In genomic region chr5:110094847-110095213, GRCm38 (mm10) we compare ENCODE assay signal across 8 mouse cellular contexts. TPM values are rescaled to one million over a fixed set of nuclear protein-coding genes. Genes with fewer than 3 reads are reported as not detected.
DNase-seq lines count a peak whose midpoint lies in the region; ATAC-seq and TF ChIP-seq lines count a peak whose summit lies in the region.

No protein-coding gene starts in this region.

- no peaks in the 10 kb centered on the region for H3K36me3 ChIP-seq in embryonic facial prominence, embryonic 11.5 days (replicated peaks; ENCODE audit: control insufficient read depth, insufficient read depth, low read depth, low read length)
- H3K36me3 ChIP-seq in intestine, embryonic 16.5 days (ENCODE audit: control insufficient read depth, insufficient read depth, low read length) = no peaks in the 10 kb centered on the region
- no peaks in the 10 kb centered on the region for H3K36me3 ChIP-seq in myocyte (ENCODE audit: control insufficient read depth, insufficient read depth)

- no peaks in the 10 kb centered on the region for H3K9me3 ChIP-seq in embryonic facial prominence, embryonic 11.5 days (replicated peaks; ENCODE audit: control insufficient read depth, low read length)
- no peaks in the 10 kb centered on the region for H3K9me3 ChIP-seq in intestine, embryonic 16.5 days (ENCODE audit: control insufficient read depth, low read length)

- no peak for ATAC-seq in embryonic facial prominence, embryonic 11.5 days (replicated peaks; ENCODE audit: insufficient number of reproducible peaks, low FRiP score, low TSS enrichment, low read depth)
- ATAC-seq in intestine, embryonic 16.5 days = peak; percentile 41

- no peak overlapping the region for H3K27ac ChIP-seq in embryonic facial prominence, embryonic 11.5 days (replicated peaks; ENCODE audit: low read depth, low read length)
- peak overlapping the region; percentile 75 for H3K27ac ChIP-seq in intestine, embryonic 16.5 days (ENCODE audit: low read length)

- no peaks in the 10 kb centered on the region; the same call in 1 of the 2 replicates for H3K4me1 ChIP-seq in embryonic facial prominence, embryonic 11.5 days (ENCODE audit: control insufficient read depth, insufficient read depth, low read length)
- H3K4me1 ChIP-seq in intestine, embryonic 16.5 days (ENCODE audit: control insufficient read depth, insufficient read depth, low read length) = no peaks in the 10 kb centered on the region

- peak overlapping the region; percentile 45 for H3K4me3 ChIP-seq in embryonic facial prominence, embryonic 11.5 days (ENCODE audit: low read depth, low read length)
- peak overlapping the region; percentile 62 for H3K4me3 ChIP-seq in intestine, embryonic 16.5 days (ENCODE audit: low read length)
- peak overlapping the region; percentile 31 for H3K4me3 ChIP-seq in myocyte

- H3K4me2 ChIP-seq in embryonic facial prominence, embryonic 11.5 days (ENCODE audit: low read depth, low read length) = peak overlapping the region; percentile 56
- H3K4me2 ChIP-seq in intestine, embryonic 16.5 days (ENCODE audit: low read depth, low read length) = peak overlapping the region; percentile 92
- H3K4me2 ChIP-seq in myocyte (ENCODE audit: low read depth) = peak overlapping the region; percentile 97

- no peaks in the 10 kb centered on the region for H3K79me2 ChIP-seq in myocyte (ENCODE audit: control insufficient read depth, insufficient read depth)

- H3K27me3 ChIP-seq in embryonic facial prominence, embryonic 11.5 days (ENCODE audit: control insufficient read depth, insufficient read depth, low read length) = no peaks in the 10 kb centered on the region
- no peaks in the 10 kb centered on the region for H3K27me3 ChIP-seq in intestine, embryonic 16.5 days (replicated peaks; ENCODE audit: control insufficient read depth, insufficient read depth, low read length)
- H3K27me3 ChIP-seq in myocyte (ENCODE audit: control insufficient read depth, insufficient read depth, insufficient read length) = no peaks in the 10 kb centered on the region

- DNase-seq in kidney, postnatal 25 days = peak; percentile 40 to 53
- DNase-seq in kidney, postnatal 10 days = no peak
- no peak for DNase-seq in embryonic facial prominence, embryonic 11.5 days (ENCODE audit: low spot score)
- no peak for DNase-seq in adrenal gland, adult 8-10 months
- no peak for DNase-seq in cerebellum, postnatal 25 days
- DNase-seq in right cerebral cortex, postnatal 14 days = no peak

- no peak for TF ChIP-seq POLR2A in myocyte (IDR thresholded peaks at IDR 0.05; ENCODE audit: insufficient read length, low read depth)

- peak overlapping the region; percentile 61 for H3K9ac ChIP-seq in embryonic facial prominence, embryonic 11.5 days (replicated peaks; ENCODE audit: low read length)
- peak overlapping the region; percentile 67 for H3K9ac ChIP-seq in intestine, embryonic 16.5 days (ENCODE audit: low read depth, low read length)

- no peak overlapping the region for H3ac ChIP-seq in myocyte (ENCODE audit: control insufficient read depth, insufficient read length)

- WGBS in embryonic facial prominence, embryonic 11.5 days = 6% methylated on average over 4 of the region's 4 CpGs
- 7% methylated on average over 4 of the region's 4 CpGs for WGBS in intestine, embryonic 16.5 days

TF ChIP-seq in myocyte, 11 proteins besides CTCF, POLR2A, EP300 and RAD21:
- TF ChIP-seq TCF3 (IDR thresholded peaks at IDR 0.05; ENCODE audit: insufficient read length, low read depth) = no peak
- no peak for TF ChIP-seq MAX (IDR thresholded peaks at IDR 0.05; ENCODE audit: low read depth)
- no peak for TF ChIP-seq CEBPB (IDR thresholded peaks at IDR 0.05; ENCODE audit: insufficient read depth, poor library complexity, severe bottlenecking)
- TF ChIP-seq TCF12 (IDR thresholded peaks at IDR 0.05; ENCODE audit: insufficient read depth, poor library complexity, severe bottlenecking) = no peak
- no peak for TF ChIP-seq USF1 (IDR thresholded peaks at IDR 0.05; ENCODE audit: low read depth)
- TF ChIP-seq MYOD1 (IDR thresholded peaks at IDR 0.05; ENCODE audit: control insufficient read depth in 1 of 3, insufficient read length in 2 of 3, low read depth in 2 of 3) = peak in 1 of 3 experiments; percentile 12
- TF ChIP-seq E2F4 (IDR thresholded peaks at IDR 0.05; ENCODE audit: insufficient read depth) = no peak
- TF ChIP-seq REST (IDR thresholded peaks at IDR 0.05; ENCODE audit: insufficient read depth, insufficient read length) = no peak
- no peak for TF ChIP-seq POLR2AphosphoS2 (IDR thresholded peaks at IDR 0.05; ENCODE audit: insufficient read length, low read depth)

RNA-seq across cellular contexts. Expression of gene Gm35315, which starts 0.6 kb away (rescaled TPM):
- polyA plus RNA-seq in embryonic facial prominence, embryonic 11.5 days (2014; fragmentation: Nextera tagmentation; extraction: Ambion mirVana) = 1.3 and 1.5 TPM in 2 replicates
- 1.5 and 2.1 TPM in 2 replicates for polyA plus RNA-seq in intestine, embryonic 16.5 days (2015; fragmentation: Nextera tagmentation; extraction: Ambion mirVana)
- 0.11 TPM for polyA plus RNA-seq in myocyte (2012; fragmentation: generic; extraction: Trizol)
- 1 to 10 TPM in 2 of 4 experiments, under 1 TPM in 2; 0.52 to 2.7 (median 1.6) TPM for total RNA-seq in adrenal gland, adult 8-10 months (2022)

RNA-seq across cellular contexts. Expression of gene Plcxd1, which starts 4.9 kb away (rescaled TPM):
- 0.27 and 0.39 TPM in 2 replicates for polyA plus RNA-seq in embryonic facial prominence, embryonic 11.5 days (2014; fragmentation: Nextera tagmentation; extraction: Ambion mirVana)
- polyA plus RNA-seq in intestine, embryonic 16.5 days (2015; fragmentation: Nextera tagmentation; extraction: Ambion mirVana) = 0.80 and 0.84 TPM in 2 replicates
- polyA plus RNA-seq in myocyte (2012; fragmentation: generic; extraction: Trizol) = 0.68 TPM
- under 1 TPM in 3 of 4 experiments, not detected in 1; 0.10 to 0.83 (median 0.22) TPM for total RNA-seq in adrenal gland, adult 8-10 months (2022)

RNA-seq across cellular contexts. Expression of gene Gtpbp6, which starts 13.2 kb away (rescaled TPM):
- polyA plus RNA-seq in embryonic facial prominence, embryonic 11.5 days (2014; fragmentation: Nextera tagmentation; extraction: Ambion mirVana) = 20.9 and 24.8 TPM in 2 replicates
- 28.3 and 29.6 TPM in 2 replicates for polyA plus RNA-seq in intestine, embryonic 16.5 days (2015; fragmentation: Nextera tagmentation; extraction: Ambion mirVana)
- polyA plus RNA-seq in myocyte (2012; fragmentation: generic; extraction: Trizol) = 60.5 TPM
- total RNA-seq in adrenal gland, adult 8-10 months (2022) = 10 to 100 TPM; 58.4 to 73.9 (median 65.9) TPM

RNA-seq across cellular contexts. Expression of gene Zfp605, which starts 15.1 kb away (rescaled TPM):
- 4.5 and 4.8 TPM in 2 replicates for polyA plus RNA-seq in embryonic facial prominence, embryonic 11.5 days (2014; fragmentation: Nextera tagmentation; extraction: Ambion mirVana)
- polyA plus RNA-seq in intestine, embryonic 16.5 days (2015; fragmentation: Nextera tagmentation; extraction: Ambion mirVana) = 2.3 and 2.7 TPM in 2 replicates
- 2.1 TPM for polyA plus RNA-seq in myocyte (2012; fragmentation: generic; extraction: Trizol)
- 1 to 10 TPM; 5.7 to 9.0 (median 7.7) TPM for total RNA-seq in adrenal gland, adult 8-10 months (2022)

RNA-seq across cellular contexts. Expression of gene Gm17655, which starts 22.5 kb away (rescaled TPM):
- 4.5 and 7.1 TPM in 2 replicates for polyA plus RNA-seq in embryonic facial prominence, embryonic 11.5 days (2014; fragmentation: Nextera tagmentation; extraction: Ambion mirVana)
- 3.2 and 3.7 TPM in 2 replicates for polyA plus RNA-seq in intestine, embryonic 16.5 days (2015; fragmentation: Nextera tagmentation; extraction: Ambion mirVana)
- 0.13 TPM for polyA plus RNA-seq in myocyte (2012; fragmentation: generic; extraction: Trizol)
- 10 to 100 TPM in 1 of 4 experiments, 1 to 10 TPM in 3; 6.7 to 19.1 (median 8.3) TPM for total RNA-seq in adrenal gland, adult 8-10 months (2022)

Comparison
In these comparisons a context has a peak if more than half of its experiments do, and no peak if none do; other contexts are left out.
1. DNase-seq: peak in kidney, postnatal 25 days (2 of 2); none in kidney, postnatal 10 days (single experiment), embryonic facial prominence, embryonic 11.5 days (single experiment), adrenal gland, adult 8-10 months (single experiment), cerebellum, postnatal 25 days (0 of 2) and right cerebral cortex, postnatal 14 days (single experiment).
2. Peak in every context shown above with its lines, with median percentiles within 50 percentile points of each other: H3K4me2 ChIP-seq and H3K4me3 ChIP-seq.